Mouse (Mus musculus) yolk sac, embryonic 10.5 days (tissue): ENCODE measurements around the gene Cmtm4.

Experiments used
- DNase-seq: peaks from one replicate; pipeline ENCODE4 v3.0.0-alpha.2; 2017; ENCODE audit warnings: low spot score

The Cmtm4 gene

GRCm38 (mm10) chr8:104374864-104375846 lies 20.5 kb downstream of the Cmtm4 start:
- peak; percentile 85 for DNase-seq

- no peak for DNase-seq
These were observed 21.3 kb downstream of the Cmtm4 start for GRCm38 (mm10) chr8:104374269-104374668.

GRCm38 (mm10) chr8:104373779-104374178 lies 21.8 kb downstream of the Cmtm4 start:
- no peak for DNase-seq

GRCm38 (mm10) chr8:104371121-104371520 lies 24.5 kb downstream of the Cmtm4 start:
- DNase-seq: no peak

GRCm38 (mm10) chr8:104370071-104370470 lies 25.5 kb downstream of the Cmtm4 start:
- no peak for DNase-seq

- no peak for DNase-seq
These were observed 26.0 kb downstream of the Cmtm4 start for GRCm38 (mm10) chr8:104369591-104369990.

- DNase-seq: no peak
These were observed 28.2 kb downstream of the Cmtm4 start for GRCm38 (mm10) chr8:104367398-104367797.

GRCm38 (mm10) chr8:104365695-104366094 lies 29.9 kb downstream of the Cmtm4 start:
- DNase-seq: no peak

GRCm38 (mm10) chr8:104359778-104360456 lies 35.7 kb downstream of the Cmtm4 start:
- DNase-seq: peak; percentile 58

GRCm38 (mm10) chr8:104358637-104359036 lies 37.0 kb downstream of the Cmtm4 start:
- DNase-seq: no peak

- no peak for DNase-seq
These were observed 41.1 kb downstream of the Cmtm4 start for GRCm38 (mm10) chr8:104354504-104354903.

GRCm38 (mm10) chr8:104353186-104353585 lies 42.4 kb downstream of the Cmtm4 start:
- DNase-seq: no peak

- DNase-seq: no peak
These were observed 45.6 kb downstream of the Cmtm4 start for GRCm38 (mm10) chr8:104350047-104350446.

GRCm38 (mm10) chr8:104348971-104349370 lies 46.6 kb downstream of the Cmtm4 start:
- DNase-seq: no peak

GRCm38 (mm10) chr8:104346706-104347105 lies 48.9 kb downstream of the Cmtm4 start:
- DNase-seq: no peak

- no peak for DNase-seq
These were observed 51.0 kb downstream of the Cmtm4 start for GRCm38 (mm10) chr8:104344622-104345021.

- DNase-seq: peak; percentile 75
These were observed 51.6 kb downstream of the Cmtm4 start for GRCm38 (mm10) chr8:104343957-104344356.

GRCm38 (mm10) chr8:104342426-104342825 lies 53.2 kb downstream of the Cmtm4 start:
- DNase-seq: no peak

GRCm38 (mm10) chr8:104341678-104342077 lies 53.9 kb downstream of the Cmtm4 start:
- DNase-seq: no peak

GRCm38 (mm10) chr8:104341106-104341561 lies 54.5 kb downstream of the Cmtm4 start:
- peak; percentile 68 for DNase-seq

GRCm38 (mm10) chr8:104340233-104341105 lies 55.1 kb downstream of the Cmtm4 start:
- peak; percentile 85 for DNase-seq

- no peak for DNase-seq
These were observed 55.7 kb downstream of the Cmtm4 start for GRCm38 (mm10) chr8:104339983-104340232.
